Mouse (Mus musculus) adrenal gland, postnatal 10 days (tissue): ENCODE measurements around the gene Hspg2. TPM values are rescaled to one million over a fixed set of nuclear protein-coding genes. Genes with fewer than 3 reads are reported as not detected.

ENCODE experiments used
- DNase-seq: peaks from one replicate; pipeline ENCODE4 v3.0.0; 2021; ENCODE audit warnings: mixed read lengths
- total RNA-seq, 2 experiments: library from RNA; stranded (reverse); gene quantifications; 2 replicates each; pipeline ENCODE4 v1.2.3; 2021

Hspg2 gene
- total RNA-seq, 2 experiments from 2014 or later = 191 to 264 TPM

- DNase-seq = no peak
These were observed 12.4 kb downstream of the Hspg2 start for GRCm38 (mm10) chr4:137480993-137481340.

DNA sequence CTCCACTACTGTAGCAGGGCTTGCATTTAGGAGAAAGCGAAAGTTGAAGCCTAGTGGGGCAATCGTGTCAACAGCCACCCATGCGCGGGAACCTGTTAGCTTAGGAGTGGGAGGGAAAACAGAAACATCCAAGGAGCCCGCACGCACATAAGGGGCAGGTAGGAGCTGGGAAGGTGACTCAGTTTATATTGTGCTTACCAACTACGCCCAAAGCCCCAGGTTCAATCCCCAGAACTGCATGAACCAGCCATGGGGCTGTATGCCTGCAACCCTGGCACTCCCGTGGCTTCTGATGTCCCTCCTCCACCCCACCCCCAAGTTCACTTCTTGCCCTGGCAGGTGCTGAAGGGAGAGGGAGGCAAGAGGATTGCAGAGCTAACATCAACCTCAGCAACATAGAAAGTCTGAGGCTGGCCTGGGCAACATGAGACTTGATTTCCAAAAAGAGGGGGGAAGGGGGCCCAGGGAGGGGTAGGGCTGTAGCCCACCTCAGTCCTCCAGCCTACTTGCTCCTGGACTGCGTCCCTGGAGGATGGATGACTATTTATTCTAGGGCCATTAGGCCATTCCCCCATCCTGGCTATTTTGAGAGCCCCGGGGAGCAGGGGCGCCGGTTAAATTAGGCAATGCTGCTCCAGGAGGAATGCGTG is 12.9 kb downstream of the Hspg2 start:
- DNase-seq = peak; percentile 14

DNA sequence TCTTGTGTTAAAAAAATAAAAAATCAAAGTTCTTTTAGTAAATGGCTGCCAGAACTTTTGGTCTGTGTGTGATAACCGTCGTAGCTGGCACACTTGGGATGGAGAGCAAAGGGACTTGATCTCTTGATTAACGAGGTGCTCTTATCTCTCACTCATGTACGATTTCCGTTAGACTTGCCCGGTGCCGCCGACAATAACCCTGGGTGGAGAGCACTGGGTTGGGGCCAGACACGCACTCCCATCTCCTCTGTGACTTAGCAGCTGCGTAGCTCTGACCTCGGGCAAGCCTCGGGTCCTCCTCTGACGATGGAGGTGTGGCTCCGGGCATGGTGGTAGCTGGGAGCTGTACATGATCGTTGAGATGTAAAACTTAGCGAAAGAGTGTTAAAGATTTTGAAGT is 15.3 kb downstream of the Hspg2 start:
- peak; percentile 76 for DNase-seq

GRCm38 (mm10) chr4:137484586-137484985 is 16.0 kb downstream of the Hspg2 start:
- peak; percentile 90 for DNase-seq

GRCm38 (mm10) chr4:137485258-137485960 is 16.8 kb downstream of the Hspg2 start:
- DNase-seq = no peak

- DNase-seq = peak; percentile 68
These were observed 17.8 kb downstream of the Hspg2 start for GRCm38 (mm10) chr4:137486081-137487014.

DNA sequence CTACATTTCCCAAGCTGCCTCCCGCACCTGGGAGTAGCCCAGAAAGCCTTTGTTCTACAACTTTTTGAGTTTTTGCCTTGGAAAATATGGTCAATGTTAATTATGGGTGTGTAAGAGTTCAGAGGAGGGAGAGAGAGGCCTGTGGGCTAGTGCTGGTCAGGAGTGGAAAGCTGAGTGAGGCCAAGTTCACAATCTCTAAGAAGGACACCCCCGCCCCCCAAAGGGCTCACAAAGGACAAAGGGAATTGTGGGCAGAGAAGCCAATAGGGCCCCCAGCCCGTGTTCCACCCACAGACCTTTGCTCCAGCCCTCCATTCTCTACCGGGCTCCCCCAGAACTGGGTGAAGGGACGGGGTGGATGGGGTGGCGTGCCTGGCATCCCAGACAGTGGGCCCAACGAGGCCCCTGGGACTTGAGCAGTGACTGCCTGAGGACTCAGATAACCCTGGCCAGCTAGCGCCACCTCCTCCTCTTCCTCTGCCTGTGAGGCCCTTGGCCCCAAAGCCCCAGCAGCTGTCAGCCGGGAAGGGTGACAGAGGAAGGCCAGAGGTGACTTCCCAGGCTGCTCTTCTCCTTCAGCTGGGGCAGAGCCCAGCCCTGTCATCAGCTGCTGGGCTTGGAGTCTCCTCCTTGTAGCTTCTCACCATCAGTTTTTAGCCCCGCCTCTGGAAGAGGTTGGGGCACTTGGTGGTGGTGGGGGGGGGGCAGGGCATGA is 18.9 kb downstream of the Hspg2 start:
- peak; percentile 80 for DNase-seq

DNA sequence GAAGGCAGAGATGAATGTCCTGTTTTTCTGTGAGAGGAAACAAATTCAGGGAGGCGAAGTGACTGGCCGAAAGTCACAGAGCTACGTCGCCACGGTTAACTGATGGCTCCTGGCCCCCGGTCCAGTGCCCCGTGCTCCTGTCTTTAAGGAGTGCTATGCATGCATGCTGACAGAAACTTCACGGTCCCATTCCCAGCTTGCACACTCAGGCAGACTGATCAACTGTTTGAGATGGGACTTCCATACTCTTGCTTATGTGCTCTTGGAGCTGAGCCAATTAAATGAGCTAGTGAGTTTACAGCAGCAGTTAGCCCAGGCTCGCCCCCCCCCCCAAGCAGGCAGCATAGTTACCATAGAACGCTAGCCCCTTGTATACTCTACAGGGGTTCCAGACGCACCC is 19.5 kb downstream of the Hspg2 start:
- no peak for DNase-seq

DNA sequence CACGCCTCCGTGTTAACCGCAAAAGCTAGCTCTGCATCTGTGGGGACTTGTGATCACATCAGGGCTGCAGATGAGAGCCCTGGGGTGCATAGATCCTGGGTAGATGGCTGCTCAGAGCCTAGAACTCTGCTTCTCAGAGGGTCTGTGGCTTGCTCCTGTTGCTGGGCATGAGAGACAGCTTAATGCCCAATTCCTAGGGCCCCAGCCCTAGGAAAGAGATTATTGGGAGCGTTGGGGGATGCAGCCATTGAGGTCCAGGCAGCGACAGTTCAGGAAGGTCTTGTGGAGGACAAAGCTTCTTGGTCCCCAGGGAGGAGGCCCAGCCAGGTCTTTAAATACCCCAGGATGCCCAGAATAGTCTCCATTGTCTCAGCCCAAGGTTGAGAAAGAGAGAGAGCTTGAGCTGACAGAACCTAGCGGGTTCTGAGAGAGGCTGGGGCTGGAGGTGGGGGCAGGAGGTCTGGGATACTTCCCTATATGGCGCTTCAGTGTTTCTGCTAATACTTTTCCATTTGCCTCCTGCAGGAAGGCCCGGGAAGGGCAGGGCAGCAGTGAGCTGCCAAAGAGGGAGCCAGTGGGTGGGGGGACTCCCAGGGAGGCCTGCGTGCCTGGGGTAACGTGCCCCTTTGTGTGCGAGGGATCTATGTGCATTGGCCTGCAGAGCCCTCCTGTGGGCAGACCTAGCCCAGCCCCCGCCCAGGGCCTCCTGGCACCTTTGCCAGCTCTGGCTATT is 20.2 kb downstream of the Hspg2 start:
- DNase-seq = peak; percentile 66

GRCm38 (mm10) chr4:137489996-137490395 is 21.4 kb downstream of the Hspg2 start:
- peak; percentile 58 for DNase-seq

- peak; percentile 77 for DNase-seq
These were observed 24.0 kb downstream of the Hspg2 start for GRCm38 (mm10) chr4:137492563-137492962.

GRCm38 (mm10) chr4:137493187-137493586 is 24.6 kb downstream of the Hspg2 start:
- no peak for DNase-seq

- DNase-seq = peak; percentile 78
These were observed 26.4 kb downstream of the Hspg2 start for GRCm38 (mm10) chr4:137494751-137495500.

DNA sequence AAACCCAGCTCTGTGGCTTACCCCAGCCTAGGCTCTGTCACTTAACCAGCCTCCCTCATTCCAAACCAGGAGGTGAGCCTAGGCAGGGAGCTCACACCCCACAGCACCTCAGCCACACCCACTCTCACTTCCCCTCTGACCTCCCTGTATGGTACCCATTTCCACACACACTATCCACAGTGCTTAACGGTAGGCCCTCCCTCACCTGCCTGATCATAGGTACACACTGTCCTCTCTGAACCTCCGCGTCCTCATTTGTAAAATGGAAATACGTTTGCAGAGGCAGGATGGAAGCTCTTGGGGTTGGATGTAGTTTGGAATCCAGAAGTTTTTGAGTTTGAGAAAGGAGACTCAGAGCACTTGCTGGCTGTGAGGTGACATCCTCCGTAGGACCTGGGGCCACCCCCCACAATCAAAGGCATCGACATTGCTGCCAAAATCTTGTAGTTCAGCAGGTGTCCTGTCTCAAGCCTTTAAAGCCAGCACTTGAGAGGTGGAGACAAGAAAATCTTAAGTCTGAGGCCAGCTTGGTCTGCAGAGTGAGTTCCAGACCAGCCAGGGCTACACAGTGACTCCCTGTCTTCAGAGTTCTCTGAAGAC is 27.0 kb downstream of the Hspg2 start:
- DNase-seq = no peak

GRCm38 (mm10) chr4:137497367-137497766 is 28.8 kb downstream of the Hspg2 start:
- DNase-seq = peak; percentile 77

DNA sequence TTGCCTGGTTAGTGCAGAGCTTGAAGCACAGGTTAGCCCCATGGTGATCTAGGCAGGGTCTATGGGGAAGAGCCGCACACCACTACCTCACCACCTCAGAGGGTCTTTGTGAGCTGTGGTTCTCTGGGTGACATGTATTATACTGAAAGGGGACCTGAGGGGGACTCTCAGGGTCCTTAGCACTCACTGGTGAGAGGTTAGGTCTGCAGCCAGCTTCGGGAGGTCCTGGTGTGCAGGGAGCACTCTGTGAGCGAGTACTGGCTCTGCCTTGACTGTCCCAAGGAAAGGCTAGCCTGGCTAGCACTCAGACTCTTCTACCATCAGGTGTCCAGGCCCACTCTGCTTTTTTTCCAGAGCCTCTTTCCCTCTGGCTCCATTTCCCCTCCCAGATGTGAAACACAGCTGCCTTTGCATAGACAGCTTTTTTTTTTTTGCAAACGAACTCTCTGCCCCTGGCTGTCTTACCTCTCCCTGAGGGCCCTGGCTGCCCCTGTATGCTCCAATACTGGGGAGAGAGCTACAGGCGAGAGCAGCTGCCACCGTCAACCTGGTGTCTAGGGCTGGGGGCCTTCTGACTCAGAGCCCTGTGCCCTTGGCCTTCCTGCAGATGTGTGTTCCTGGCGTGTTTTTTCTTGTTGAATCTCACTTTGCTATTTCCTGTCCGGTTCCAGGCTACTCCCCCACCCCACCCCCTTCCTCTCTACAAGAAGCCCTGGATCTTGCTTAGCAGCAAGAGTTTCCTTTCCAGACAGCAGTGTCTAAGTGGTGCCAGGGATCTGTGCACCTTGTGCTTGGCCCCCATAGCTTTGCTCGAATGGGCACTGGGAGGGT is 29.5 kb downstream of the Hspg2 start:
- DNase-seq = peak; percentile 74

DNA sequence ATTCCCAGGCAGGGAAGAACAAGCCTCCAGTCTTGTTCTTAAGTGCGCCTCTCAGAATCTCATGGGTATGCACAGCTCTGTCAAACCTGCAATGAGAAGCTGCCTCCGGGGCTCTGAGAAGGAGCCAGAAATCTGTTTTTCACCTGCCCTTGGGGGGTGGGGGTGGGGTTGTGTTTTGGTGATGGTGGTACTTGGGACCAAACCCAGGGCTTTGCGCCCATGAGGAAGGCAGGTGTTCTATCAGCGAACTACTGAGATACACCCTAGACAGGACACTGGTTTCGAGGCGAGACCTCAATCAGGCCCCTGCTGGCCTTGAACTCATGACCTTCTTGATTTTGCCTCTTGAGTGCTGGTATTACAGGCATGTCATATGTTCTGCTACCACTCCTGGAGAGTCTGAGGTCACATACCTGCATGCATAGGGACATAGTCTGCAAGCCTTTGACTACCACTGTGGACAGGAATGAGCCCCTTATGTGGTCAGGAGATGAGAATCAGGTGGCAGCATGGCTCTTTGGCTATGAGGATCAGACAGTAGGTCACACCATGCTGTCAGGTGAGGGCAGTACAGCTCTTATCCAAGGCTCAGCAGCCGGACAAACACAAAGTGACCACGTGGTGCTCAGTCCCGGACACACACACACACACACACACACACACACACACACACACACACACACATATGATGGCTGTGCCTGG is 30.5 kb downstream of the Hspg2 start:
- DNase-seq = no peak

- no peak for DNase-seq
These were observed 31.6 kb downstream of the Hspg2 start for GRCm38 (mm10) chr4:137500149-137500548.

GRCm38 (mm10) chr4:137500953-137501352 is 32.4 kb downstream of the Hspg2 start:
- peak; percentile 57 for DNase-seq
